Mouse (Mus musculus): Measurements from ENCODE around the gene Galr2. TPM values are rescaled to one million over a fixed set of nuclear protein-coding genes. Genes with fewer than 3 reads are reported as not detected.

The Galr2 gene
- total and polyA plus RNA-seq, 3 experiments, result 0.35 to 1.2 TPM; not detected in 1

DNA sequence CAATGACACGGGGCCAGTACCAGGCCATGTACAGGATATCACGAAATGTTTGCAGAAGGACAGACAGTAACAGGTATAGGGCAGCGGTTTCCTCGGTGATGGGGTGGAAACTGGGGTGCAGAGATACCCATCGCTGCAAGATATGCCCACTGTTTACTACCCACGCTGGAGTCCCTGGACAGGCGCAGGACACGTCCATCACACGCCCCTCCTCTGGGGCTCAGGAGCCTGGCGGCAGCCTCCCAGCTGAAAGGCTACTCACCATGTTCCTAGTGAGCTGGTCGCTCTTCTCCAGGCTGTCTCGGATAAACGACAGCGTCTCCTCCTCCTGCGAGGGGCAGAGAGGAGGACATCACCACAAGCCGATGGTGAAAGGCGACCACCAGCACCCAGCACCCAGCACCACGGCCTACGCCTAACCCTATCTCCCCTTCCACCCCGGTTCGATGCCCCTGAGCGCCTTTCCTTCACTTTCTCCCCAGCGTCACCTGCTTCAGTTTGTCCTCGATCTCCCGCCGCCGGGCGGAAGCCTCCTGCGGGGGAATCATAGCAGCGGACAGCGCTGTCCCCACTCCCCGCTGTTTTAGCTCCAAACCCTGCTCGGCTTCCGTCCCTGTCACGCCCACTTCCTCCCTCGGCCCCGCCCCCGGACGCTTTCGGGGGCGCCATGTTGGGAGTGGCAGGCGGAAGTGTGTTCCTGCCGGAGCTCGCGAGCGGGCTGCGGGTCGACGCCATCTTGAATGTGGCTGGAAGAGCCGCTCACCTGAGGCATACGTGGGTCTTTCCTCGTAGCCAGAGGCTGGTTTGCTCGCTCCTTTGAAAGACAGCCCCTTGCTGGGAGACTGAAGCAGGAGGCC is 25.6 kb downstream of the Galr2 start (continued):
- peak in 1 of 2 experiments; percentile 73; a peak in 2 of 4 replicates for TF ChIP-seq EP300 (IDR thresholded peaks at IDR 0.05; ENCODE audit: low read depth in 1 of 2, low read length in 2 of 2)
- TF ChIP-seq MYC (IDR thresholded peaks at IDR 0.05; ENCODE audit: low read depth, low read length), result peak; percentile 80; the same call in 1 of the 2 replicates
- peak; percentile 75 for TF ChIP-seq ETS1 (IDR thresholded peaks at IDR 0.05; ENCODE audit: low read depth, low read length)
- no peak for TF ChIP-seq UBTF (IDR thresholded peaks at IDR 0.05; ENCODE audit: borderline replicate concordance, insufficient read depth, low read depth, low read length)
- no peak; the same call in 1 of the 2 replicates for TF ChIP-seq MYB (IDR thresholded peaks at IDR 0.05; ENCODE audit: low read depth, low read length)
- TF ChIP-seq NRF1 (IDR thresholded peaks at IDR 0.05; ENCODE audit: insufficient read depth, low read depth, low read length, poor library complexity, severe bottlenecking), result peak; percentile 63
- TF ChIP-seq GABPA (IDR thresholded peaks at IDR 0.05; ENCODE audit: low read depth, low read length), result peak; percentile 70; the same call in 1 of the 2 replicates
- TF ChIP-seq E2F4 (IDR thresholded peaks at IDR 0.05; ENCODE audit: borderline replicate concordance, low read depth, low read length), result peak; percentile 51; the same call in 1 of the 2 replicates
- TF ChIP-seq MXI1 (IDR thresholded peaks at IDR 0.05; ENCODE audit: low read depth, low read length), result peak; percentile 86
- TF ChIP-seq NELFE (IDR thresholded peaks at IDR 0.05; ENCODE audit: low read depth, low read length), result peak; percentile 78; the same call in 1 of the 2 replicates
- no peak for TF ChIP-seq ZC3H11A (IDR thresholded peaks at IDR 0.05; ENCODE audit: low read depth, low read length)
- peak; percentile 34; the same call in 1 of the 2 replicates for TF ChIP-seq ZNF384 (IDR thresholded peaks at IDR 0.05; ENCODE audit: low read depth, low read length)

DNA sequence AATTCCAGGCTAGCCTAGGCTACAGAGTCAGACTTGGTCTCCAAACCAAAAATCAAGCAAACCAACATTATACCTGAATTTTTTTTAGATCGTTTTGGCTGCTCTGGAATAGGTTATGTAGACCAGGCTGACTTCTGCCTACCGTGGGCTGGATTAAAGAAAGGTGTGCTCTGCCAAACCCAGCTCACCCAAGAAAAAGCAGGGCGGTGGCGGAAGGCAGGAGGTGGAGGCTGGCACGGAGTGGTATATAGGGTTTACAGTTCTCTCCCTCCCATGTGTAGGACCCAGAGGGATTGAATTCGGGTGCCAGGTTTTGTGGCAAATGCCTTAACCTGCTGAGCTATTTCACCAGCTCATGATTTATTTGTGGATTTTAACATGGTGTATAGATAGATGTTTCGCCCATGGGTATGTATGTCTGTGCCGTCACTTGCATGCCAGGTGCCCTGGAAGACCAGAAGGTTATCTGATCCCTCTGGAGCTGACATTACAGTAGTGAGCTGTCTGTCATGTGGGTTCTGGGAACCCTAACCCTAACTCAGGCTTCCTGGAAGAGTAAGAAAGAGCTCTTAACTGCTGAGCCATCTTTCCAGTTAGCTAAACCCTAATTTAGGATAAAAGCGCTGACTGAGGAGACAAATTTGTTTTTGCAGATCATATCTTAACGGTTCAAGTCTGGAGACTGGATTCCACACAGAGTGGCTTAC is 26.4 kb downstream of the Galr2 start, which contains the start of gene Exoc7:
Gene Exoc7, minus strand, starts transcription at position 215 of the 707 bp plus-strand sequence.
- H3K9ac ChIP-seq (ENCODE audit: control insufficient read depth, low read depth, low read length, poor library complexity, severe bottlenecking), result peak within 1 kb of the TSS; percentile 75
- no peaks in the 10 kb centered on the region for H3K9me3 ChIP-seq (replicated peaks; ENCODE audit: insufficient read depth, low read length)
- H3K27ac ChIP-seq (ENCODE audit: control insufficient read depth, low read depth, low read length), result peak within 1 kb of the TSS; percentile 94
- TF ChIP-seq USF1 (IDR thresholded peaks at IDR 0.05; ENCODE audit: low read depth, low read length) (0 out of 2 replicates have a peak, but pooled peaks have one; percentile 9), NELFE (IDR thresholded peaks at IDR 0.05; ENCODE audit: low read depth, low read length) (no peak), TAL1 (IDR thresholded peaks at IDR 0.05; ENCODE audit: low read length) (0 out of 2 replicates have a peak, but pooled peaks have one; percentile 6), JUND (IDR thresholded peaks at IDR 0.05; ENCODE audit: low read depth, low read length) (0 out of 2 replicates have a peak, but pooled peaks have one; percentile 67), ZNF384 (IDR thresholded peaks at IDR 0.05; ENCODE audit: low read depth, low read length) (0 out of 2 replicates have a peak, but pooled peaks have one; percentile 4), MYB (IDR thresholded peaks at IDR 0.05; ENCODE audit: low read depth, low read length) (0 out of 2 replicates have a peak, but pooled peaks have one; percentile 34), ZMIZ1 (IDR thresholded peaks at IDR 0.05; ENCODE audit: low read depth, low read length) (no peak), CTCF (IDR thresholded peaks at IDR 0.05 in 2 of 3, conservative IDR thresholded peaks at IDR 0.05 in 1 of 3; ENCODE audit: control insufficient read depth in 1 of 3, insufficient read depth in 1 of 3, low read depth in 2 of 3, low read length in 3 of 3, poor library complexity in 1 of 3, severe bottlenecking in 1 of 3) (no peak), MXI1 (IDR thresholded peaks at IDR 0.05; ENCODE audit: low read depth, low read length) (no peak), GATA1 (IDR thresholded peaks at IDR 0.05; ENCODE audit: low read depth, low read length) (peak; percentile 80), UBTF (IDR thresholded peaks at IDR 0.05; ENCODE audit: borderline replicate concordance, insufficient read depth, low read depth, low read length) (no peak), ETS1 (IDR thresholded peaks at IDR 0.05; ENCODE audit: low read depth, low read length) (peak; percentile 44), EP300 (IDR thresholded peaks at IDR 0.05; ENCODE audit: low read depth in 1 of 2, low read length in 2 of 2) (peak in 1 of 2 experiments; percentile 36), TBP (IDR thresholded peaks at IDR 0.05; ENCODE audit: low read depth, low read length) (no peak), POLR2A (IDR thresholded peaks at IDR 0.05; ENCODE audit: control insufficient read depth in 1 of 2, insufficient read depth in 1 of 2, low read depth in 1 of 2, low read length in 2 of 2, poor library complexity in 1 of 2) (0 out of 4 replicates have a peak, but pooled peaks of 1 of the 2 experiments have one; percentile 13)
- peaks cover 9 to 16% of the 10 kb centered on the region in 2 experiments for H3K4me1 ChIP-seq (ENCODE audit: control insufficient read depth in 1 of 2, insufficient read depth in 2 of 2, low read length in 2 of 2)
- H3K4me3 ChIP-seq (ENCODE audit: control insufficient read depth in 1 of 2, insufficient read depth in 1 of 2, low read depth in 2 of 2, low read length in 2 of 2), result peak within 1 kb of the TSS; percentile 64 to 90
- no peaks in the 10 kb centered on the region for H3K27me3 ChIP-seq (ENCODE audit: control insufficient read depth in 1 of 2, insufficient read depth in 2 of 2, low read length in 2 of 2)
- H3K36me3 ChIP-seq (ENCODE audit: control insufficient read depth in 1 of 2, insufficient read depth in 2 of 2, low read length in 2 of 2), result peaks cover 0 to 11% of the 10 kb centered on the region in 2 experiments; a peak in 3 of 4 replicates
- peak; percentile 78 for DNase-seq (ENCODE audit: low read depth, low spot score)
- peaks cover 3% of the 10 kb centered on the region; the same call in 1 of the 2 replicates for H3K79me2 ChIP-seq (ENCODE audit: control insufficient read depth, insufficient read depth, low read length, poor library complexity)
